Mouse (Mus musculus) telencephalon, adult 2 months (tissue): ENCODE measurements around the gene Cep164.
"Not testable (repeated sequence)": the region's sequence is repeated elsewhere in the genome, so short reads cannot be mapped to it uniquely, and the experiment has no call there.

Experiments
- DNase-seq: peaks from one replicate; pipeline ENCODE4 v3.0.0-alpha.2; 2011; ENCODE audit warnings: low read depth, low spot score

Cep164 gene

GRCm38 (mm10) chr9:45788405-45788804, 40.1 kb downstream of the Cep164 start:
- DNase-seq = no peak

- DNase-seq = no peak
Observed at GRCm38 (mm10) chr9:45787547-45787946, 40.9 kb downstream of the Cep164 start.

- no peak for DNase-seq
Observed at GRCm38 (mm10) chr9:45787071-45787470, 41.4 kb downstream of the Cep164 start.

- DNase-seq = no peak
Observed at GRCm38 (mm10) chr9:45783249-45784069, 45.0 kb downstream of the Cep164 start.

GRCm38 (mm10) chr9:45779201-45779600, 49.3 kb downstream of the Cep164 start:
- DNase-seq = no peak

- DNase-seq = not testable (repeated sequence)
Observed at GRCm38 (mm10) chr9:45776176-45776575, 52.3 kb downstream of the Cep164 start.

GRCm38 (mm10) chr9:45774088-45774487, 54.4 kb downstream of the Cep164 start:
- DNase-seq = no peak

- DNase-seq = no peak
Observed at GRCm38 (mm10) chr9:45769596-45769995, 58.9 kb downstream of the Cep164 start.

- no peak for DNase-seq
Observed at GRCm38 (mm10) chr9:45768421-45768820, 60.1 kb downstream of the Cep164 start.

GRCm38 (mm10) chr9:45767155-45767554, 61.3 kb downstream of the Cep164 start:
- DNase-seq = no peak

- no peak for DNase-seq
Observed at GRCm38 (mm10) chr9:45766195-45766594, 62.3 kb downstream of the Cep164 start.

- DNase-seq = peak; percentile 56
Observed at GRCm38 (mm10) chr9:45754452-45755091, 73.9 kb downstream of the Cep164 start.

GRCm38 (mm10) chr9:45749917-45750316, 78.6 kb downstream of the Cep164 start:
- DNase-seq = no peak

- DNase-seq = no peak
Observed at GRCm38 (mm10) chr9:45745451-45745850, 83.0 kb downstream of the Cep164 start.

- no peak for DNase-seq
Observed at GRCm38 (mm10) chr9:45740584-45740980, 87.9 kb downstream of the Cep164 start.

GRCm38 (mm10) chr9:45739702-45740583, 88.5 kb downstream of the Cep164 start:
- DNase-seq = no peak

- no peak for DNase-seq
Observed at GRCm38 (mm10) chr9:45739001-45739701, 89.3 kb downstream of the Cep164 start.

- DNase-seq = no peak
Observed at GRCm38 (mm10) chr9:45733246-45733645, 95.2 kb downstream of the Cep164 start.

- DNase-seq = no peak
Observed at GRCm38 (mm10) chr9:45731851-45732250, 96.6 kb downstream of the Cep164 start.

- DNase-seq = no peak
Observed at GRCm38 (mm10) chr9:45719997-45720396, 108.5 kb downstream of the Cep164 start.
